Mouse (Mus musculus) G1E (cell line): Measurements from ENCODE around the gene Rcsd1. TPM values are rescaled to one million over a fixed set of nuclear protein-coding genes. Genes with fewer than 3 reads are reported as not detected.

Experiments
- ATAC-seq: 2 replicates; pipeline ENCODE4 v1.8.0; 2016; ENCODE audit warnings: mild to moderate bottlenecking; ENCODE audit not compliant: insufficient number of reproducible peaks, poor library complexity, low FRiP score, severe bottlenecking; ENCODE audit errors: extremely low read depth
- DNase-seq: peaks from one replicate; pipeline ENCODE4 v3.0.0; 2012; ENCODE audit warnings: low spot score
- H3K27me3 ChIP-seq: 2 replicates; pipeline ENCODE4 v1.6.1; 2012; ENCODE audit warnings: mild to moderate bottlenecking, low read length, inconsistent platforms; ENCODE audit not compliant: insufficient read depth
- H3K36me3 ChIP-seq: replicated peaks from 2 replicates; pipeline ENCODE3; 2012; ENCODE audit warnings: mild to moderate bottlenecking, inconsistent platforms
- H3K4me1 ChIP-seq: 2 replicates; pipeline ENCODE4 v1.6.1; 2012; ENCODE audit warnings: low read depth, low read length, inconsistent platforms, mixed read lengths; ENCODE audit not compliant: insufficient read depth
- H3K4me3 ChIP-seq: 2 replicates; pipeline ENCODE4 v1.5.1; 2012; ENCODE audit warnings: low read depth, mild to moderate bottlenecking, inconsistent platforms, low read length, moderate library complexity, mixed read lengths
- H3K9me3 ChIP-seq: replicated peaks from 2 replicates; pipeline ENCODE4 v1.6.1; 2012; ENCODE audit warnings: inconsistent platforms
- CTCF ChIP-seq: IDR thresholded peaks from 2 replicates; pipeline ENCODE4 v1.5.1; 2012; ENCODE audit warnings: low read depth, low read length, inconsistent platforms, mixed read lengths
- GATA1 ChIP-seq: IDR thresholded peaks from 2 replicates; pipeline ENCODE4 v1.6.1; 2012; ENCODE audit warnings: borderline replicate concordance, low read length, inconsistent platforms, mixed read lengths
- GATA2 ChIP-seq: IDR thresholded peaks from 2 replicates; pipeline ENCODE4 v1.6.1; 2012; ENCODE audit warnings: low read depth, low read length, inconsistent platforms, borderline replicate concordance
- POLR2AphosphoS5 ChIP-seq: IDR thresholded peaks from 2 replicates; pipeline ENCODE4 v1.6.1; 2012; ENCODE audit warnings: low read depth, low read length, inconsistent platforms; ENCODE audit not compliant: insufficient replicate concordance
- TAL1 ChIP-seq: conservative IDR thresholded peaks from 2 replicates; pipeline ENCODE4 v1.6.1; 2012; ENCODE audit warnings: low read depth, low read length, inconsistent platforms, mixed read lengths
- polyA plus RNA-seq: library from polyadenylated mRNA; stranded (reverse); fragments of >175 nt; gene quantifications from 2 replicates; pipeline ENCODE4 v1.2.3, GENCODE M21; 2012
- total RNA-seq, 2 experiments: library from RNA; stranded (forward) in 1 of 2; stranded (reverse) in 1 of 2; fragments of 200-1000 nt in 1 of 2; fragments of >200 nt in 1 of 2; fragmentation: Nextera tagmentation in 1 of 2; gene quantifications; 2 replicates each; pipeline ENCODE4 v1.2.3; 2014 to 2017

Gene Rcsd1
- total and polyA plus RNA-seq, 3 experiments, result 15.8 to 27.3 (median 16.1) TPM

- H3K4me3 ChIP-seq, result no peak overlapping the region
- peaks cover 5% of the 10 kb centered on the region; the same call in 1 of the 2 replicates for H3K27me3 ChIP-seq
- peaks cover 45% of the 10 kb centered on the region for H3K4me1 ChIP-seq
- TF ChIP-seq GATA2 (no peak), CTCF (no peak), TAL1 (no peak), POLR2AphosphoS5 (no peak), GATA1 (no peak)
- no peak for DNase-seq
- no peaks in the 10 kb centered on the region for H3K36me3 ChIP-seq
- peak; percentile 54 for ATAC-seq
- no peaks in the 10 kb centered on the region for H3K9me3 ChIP-seq
Observed at GRCm38 (mm10) chr1:165722531-165723123, 13.1 kb upstream of the Rcsd1 start.

GRCm38 (mm10) chr1:165718543-165719105, 9.1 kb upstream of the Rcsd1 start:
- TF ChIP-seq GATA1, result no peak
- no peak for TF ChIP-seq CTCF
- TF ChIP-seq POLR2AphosphoS5, result no peak
- TF ChIP-seq GATA2, result no peak
- no peak for TF ChIP-seq TAL1
- H3K4me3 ChIP-seq, result no peak overlapping the region
- H3K4me1 ChIP-seq, result peaks cover 50% of the 10 kb centered on the region
- H3K9me3 ChIP-seq, result no peaks in the 10 kb centered on the region
- no peak for ATAC-seq
- no peaks in the 10 kb centered on the region for H3K36me3 ChIP-seq
- H3K27me3 ChIP-seq, result peaks cover 11% of the 10 kb centered on the region; the same call in 1 of the 2 replicates
- DNase-seq, result no peak

- Histone ChIP-seq H3K27me3 (peaks cover 11% of the 10 kb centered on the region; the same call in 1 of the 2 replicates), H3K4me1 (peaks cover 46% of the 10 kb centered on the region), H3K36me3 (no peaks in the 10 kb centered on the region), H3K9me3 (no peaks in the 10 kb centered on the region), H3K4me3 (no peak overlapping the region; the same call in 1 of the 2 replicates)
- peak; percentile 30 for ATAC-seq
- TF ChIP-seq POLR2AphosphoS5, result no peak
- no peak for TF ChIP-seq CTCF
- no peak for TF ChIP-seq GATA1
- TF ChIP-seq TAL1, result no peak
- TF ChIP-seq GATA2, result no peak
- DNase-seq, result no peak
Observed at GRCm38 (mm10) chr1:165717711-165718542, 8.4 kb upstream of the Rcsd1 start.

DNA sequence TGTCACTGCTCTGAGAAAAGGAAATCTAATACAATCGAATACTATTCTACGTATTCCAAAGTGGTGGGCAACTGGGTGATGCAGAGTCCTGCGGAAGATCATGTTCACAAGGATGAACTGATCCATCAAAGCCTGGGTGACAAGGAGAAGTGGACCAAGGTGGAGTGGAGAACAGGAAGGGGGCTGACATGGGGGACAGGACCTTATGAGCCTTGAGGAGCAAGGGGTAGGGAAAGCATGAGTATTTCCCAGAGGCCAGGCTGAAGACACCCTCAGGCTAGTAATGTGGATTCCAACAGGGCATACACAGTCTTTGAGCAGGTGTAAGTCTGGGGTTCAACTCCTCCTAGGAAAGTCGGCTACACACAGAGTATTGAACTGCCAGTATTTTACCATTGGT, 6.9 kb upstream of the Rcsd1 start:
- peaks cover 7% of the 10 kb centered on the region; the same call in 1 of the 2 replicates for H3K27me3 ChIP-seq
- no peak for ATAC-seq

DNA sequence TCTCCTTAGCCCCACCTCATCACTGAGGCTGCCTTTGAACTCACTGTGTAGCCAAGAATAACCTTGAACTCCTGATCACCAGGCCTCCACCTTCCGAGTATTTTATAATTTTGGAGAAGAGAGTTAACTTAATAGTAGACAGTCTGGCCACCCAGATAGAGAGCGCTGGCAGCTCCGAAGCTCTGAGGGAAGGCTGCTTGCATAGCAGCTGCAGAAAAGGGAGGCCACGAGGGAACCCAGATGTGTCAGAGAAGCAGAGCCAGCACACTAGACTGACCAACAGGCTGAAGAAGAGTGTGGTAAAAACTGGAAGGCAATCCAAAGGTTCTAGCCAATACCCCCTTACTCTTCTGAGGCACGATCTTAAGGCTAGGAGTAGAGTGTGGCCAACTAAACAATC, 4.2 kb upstream of the Rcsd1 start:
- H3K36me3 ChIP-seq, result no peaks in the 10 kb centered on the region
- no peak for DNase-seq
- peaks cover 63% of the 10 kb centered on the region for H3K4me1 ChIP-seq
- H3K9me3 ChIP-seq, result no peaks in the 10 kb centered on the region
- TF ChIP-seq TAL1, result no peak
- no peak for TF ChIP-seq CTCF
- no peak for TF ChIP-seq POLR2AphosphoS5
- no peak for TF ChIP-seq GATA1
- TF ChIP-seq GATA2, result no peak
- ATAC-seq, result no peak
- peaks cover 7% of the 10 kb centered on the region; the same call in 1 of the 2 replicates for H3K27me3 ChIP-seq
- H3K4me3 ChIP-seq, result no peak overlapping the region

More for the DNA sequence above, 6.9 kb upstream of the Rcsd1 start:
- no peaks in the 10 kb centered on the region for H3K36me3 ChIP-seq
- no peak overlapping the region for H3K4me3 ChIP-seq
- no peaks in the 10 kb centered on the region for H3K9me3 ChIP-seq
- DNase-seq, result no peak
- TF ChIP-seq GATA1 (no peak), CTCF (no peak), TAL1 (no peak), GATA2 (no peak), POLR2AphosphoS5 (no peak)
- H3K4me1 ChIP-seq, result peaks cover 42% of the 10 kb centered on the region

DNA sequence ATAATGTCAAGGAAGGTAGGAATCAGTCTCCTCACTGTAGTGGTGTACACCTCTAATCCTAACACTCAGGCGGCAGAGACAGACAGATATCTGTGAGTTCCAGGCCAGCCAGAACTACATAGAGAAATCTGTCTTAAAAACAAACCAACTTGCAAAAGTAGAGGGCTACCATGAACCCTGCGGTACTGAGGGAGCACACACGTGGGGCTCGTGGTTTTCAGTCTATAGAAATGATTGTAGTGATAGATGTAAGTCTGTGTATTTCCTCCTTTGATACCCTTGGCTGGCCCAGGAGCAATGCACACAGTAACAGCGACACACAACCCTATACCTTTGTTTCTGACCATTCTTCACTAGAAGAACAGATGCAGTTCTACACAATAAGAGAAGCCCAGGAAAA, 2.4 kb upstream of the Rcsd1 start:
- peaks cover 9% of the 10 kb centered on the region; the same call in 1 of the 2 replicates for H3K27me3 ChIP-seq
- peaks cover 59% of the 10 kb centered on the region for H3K4me1 ChIP-seq
- no peaks in the 10 kb centered on the region for H3K9me3 ChIP-seq
- H3K36me3 ChIP-seq, result no peaks in the 10 kb centered on the region
- ATAC-seq (no peak), DNase-seq (no peak)
- H3K4me3 ChIP-seq, result no peak overlapping the region
- TF ChIP-seq GATA2, result no peak
- TF ChIP-seq TAL1, result no peak
- TF ChIP-seq GATA1, result no peak
- no peak for TF ChIP-seq POLR2AphosphoS5
- no peak for TF ChIP-seq CTCF
